Mouse (Mus musculus) liver, embryonic 12.5 days (tissue): ENCODE results near the gene Pla2g10. TPM values are rescaled to one million over a fixed set of nuclear protein-coding genes. Genes with fewer than 3 reads are reported as not detected.
"Not testable (repeated sequence)": the region's sequence is repeated elsewhere in the genome, so short reads cannot be mapped to it uniquely, and the experiment has no call there.

ENCODE experiments used
- ATAC-seq: fragments of 200-750 bp; cut with Nextera tagmentation; 2 replicates; pipeline ENCODE4 v1.8.0; 2017; ENCODE audit warnings: moderate number of reproducible peaks, mild to moderate bottlenecking, moderate library complexity
- H3K27ac ChIP-seq: fragments of 300-500 bp; sonication (generic); 2 replicates; pipeline ENCODE4 v1.5.1; 2016; ENCODE audit warnings: mild to moderate bottlenecking
- H3K27me3 ChIP-seq: fragments of 300-500 bp; sonication (generic); replicated peaks from 2 replicates; pipeline ENCODE4 v1.6.1; 2016; ENCODE audit warnings: mild to moderate bottlenecking, moderate library complexity
- H3K36me3 ChIP-seq: fragments of 300-500 bp; sonication (generic); 2 replicates; pipeline ENCODE4 v1.6.1; 2016; ENCODE audit warnings: mild to moderate bottlenecking, moderate library complexity
- H3K4me1 ChIP-seq: fragments of 300-500 bp; sonication (generic); 2 replicates; pipeline ENCODE4 v1.6.1; 2016
- H3K4me2 ChIP-seq: fragments of 300-500 bp; sonication (generic); 2 replicates; pipeline ENCODE4 v1.6.1; 2016; ENCODE audit warnings: mild to moderate bottlenecking, moderate library complexity
- H3K4me3 ChIP-seq: fragments of 300-500 bp; sonication (generic); 2 replicates; pipeline ENCODE4 v1.5.1; 2016; ENCODE audit warnings: mild to moderate bottlenecking, moderate library complexity
- H3K9ac ChIP-seq: fragments of 300-500 bp; sonication (generic); 2 replicates; pipeline ENCODE4 v1.6.1; 2016; ENCODE audit warnings: mild to moderate bottlenecking, moderate library complexity
- H3K9me3 ChIP-seq: fragments of 300-500 bp; sonication (generic); replicated peaks from 2 replicates; pipeline ENCODE4 v1.6.1; 2016; ENCODE audit warnings: mild to moderate bottlenecking, moderate library complexity
- WGBS: fragments of 180-500 bp; shearing (Covaris S2); methylation state at CpG from one replicate; pipeline ENCODE4 v1.1.7; 2016; ENCODE audit not compliant: insufficient replicate concordance; 5-methylcytosine and 5-hydroxymethylcytosine counted together
- polyA plus RNA-seq: library from polyadenylated mRNA; unstranded; fragments of >200 nt; fragmentation: Nextera tagmentation; extraction: Ambion mirVana; gene quantifications from 2 replicates; pipeline ENCODE4 v1.2.1, GENCODE M21; 2016

The Pla2g10 gene
- polyA plus RNA-seq, 1 experiment from 2014 or later: 0.36 TPM

GRCm38 (mm10) chr16:13749981-13750380, 19.2 kb upstream of the Pla2g10 start:
- H3K4me1 ChIP-seq: peaks cover 7% of the 10 kb centered on the region
- H3K36me3 ChIP-seq: no peaks in the 10 kb centered on the region
- H3K4me3 ChIP-seq: no peak overlapping the region
- no peaks in the 10 kb centered on the region for H3K9me3 ChIP-seq
- no peak for ATAC-seq
- 40% methylated on average over 3 of the region's 3 CpGs for WGBS
- H3K4me2 ChIP-seq: no peak overlapping the region
- no peak overlapping the region for H3K27ac ChIP-seq
- H3K9ac ChIP-seq: no peak overlapping the region
- peaks cover 16% of the 10 kb centered on the region for H3K27me3 ChIP-seq

GRCm38 (mm10) chr16:13749306-13749705, 18.5 kb upstream of the Pla2g10 start:
- no peaks in the 10 kb centered on the region for H3K36me3 ChIP-seq
- H3K27me3 ChIP-seq: peaks cover 13% of the 10 kb centered on the region; the same call in 1 of the 2 replicates
- peaks cover 3% of the 10 kb centered on the region; the same call in 1 of the 2 replicates for H3K4me1 ChIP-seq
- 43% methylated on average over 5 of the region's 5 CpGs for WGBS
- H3K9ac ChIP-seq: no peak overlapping the region
- H3K4me2 ChIP-seq: no peak overlapping the region
- no peak overlapping the region for H3K4me3 ChIP-seq
- no peak for ATAC-seq
- H3K9me3 ChIP-seq: no peaks in the 10 kb centered on the region
- no peak overlapping the region for H3K27ac ChIP-seq

- H3K4me2 ChIP-seq, H3K4me3 ChIP-seq, H3K27ac ChIP-seq, H3K4me1 ChIP-seq, ATAC-seq, H3K9me3 ChIP-seq, H3K36me3 ChIP-seq, H3K9ac ChIP-seq: not testable (repeated sequence)
- peaks cover 13% of the 10 kb centered on the region; the same call in 1 of the 2 replicates for H3K27me3 ChIP-seq
- 29% methylated on average over 10 of the region's 10 CpGs for WGBS
Measured at GRCm38 (mm10) chr16:13748813-13749212, 18.0 kb upstream of the Pla2g10 start.

GRCm38 (mm10) chr16:13748124-13748523, 17.3 kb upstream of the Pla2g10 start:
- WGBS: 52% methylated on average over 3 of the region's 3 CpGs
- Histone ChIP-seq H3K9me3 (no peaks in the 10 kb centered on the region), H3K4me1 (no peaks in the 10 kb centered on the region), H3K27ac (no peak overlapping the region), H3K27me3 (peaks cover 13% of the 10 kb centered on the region; the same call in 1 of the 2 replicates), H3K4me2 (no peak overlapping the region), H3K4me3 (no peak overlapping the region), H3K9ac (no peak overlapping the region), H3K36me3 (no peaks in the 10 kb centered on the region)
- no peak for ATAC-seq

GRCm38 (mm10) chr16:13747708-13748107, 16.9 kb upstream of the Pla2g10 start:
- no peak overlapping the region for H3K4me3 ChIP-seq
- no peak for ATAC-seq
- 81% methylated on average over 8 of the region's 8 CpGs for WGBS

GRCm38 (mm10) chr16:13740844-13741243, 10.1 kb upstream of the Pla2g10 start:
- Histone ChIP-seq H3K4me2 (no peak overlapping the region), H3K4me3 (no peak overlapping the region), H3K4me1 (no peaks in the 10 kb centered on the region), H3K36me3 (no peaks in the 10 kb centered on the region), H3K9me3 (no peaks in the 10 kb centered on the region), H3K27me3 (0 out of 2 replicates have a peak, but pooled peaks cover 3% of the 10 kb centered on the region), H3K27ac (no peak overlapping the region), H3K9ac (no peak overlapping the region)
- peak; percentile 62 for ATAC-seq
- WGBS: 41% methylated on average over 2 of the region's 2 CpGs

More at GRCm38 (mm10) chr16:13747708-13748107, 16.9 kb upstream of the Pla2g10 start:
- no peak overlapping the region for H3K27ac ChIP-seq
- H3K9ac ChIP-seq: no peak overlapping the region
- H3K27me3 ChIP-seq: peaks cover 13% of the 10 kb centered on the region; the same call in 1 of the 2 replicates
- no peak overlapping the region for H3K4me2 ChIP-seq
- H3K36me3 ChIP-seq: no peaks in the 10 kb centered on the region
- H3K4me1 ChIP-seq: no peaks in the 10 kb centered on the region
- no peaks in the 10 kb centered on the region for H3K9me3 ChIP-seq

GRCm38 (mm10) chr16:13739044-13739443, 8.3 kb upstream of the Pla2g10 start:
- not testable (repeated sequence) for H3K4me1 ChIP-seq, H3K27ac ChIP-seq, H3K36me3 ChIP-seq, H3K9me3 ChIP-seq, H3K9ac ChIP-seq, H3K27me3 ChIP-seq, ATAC-seq, H3K4me2 ChIP-seq, H3K4me3 ChIP-seq
- 45% methylated on average over 4 of the region's 4 CpGs for WGBS

GRCm38 (mm10) chr16:13735977-13736376, 5.2 kb upstream of the Pla2g10 start:
- 74% methylated on average over 8 of the region's 8 CpGs for WGBS
- no peak overlapping the region for H3K4me3 ChIP-seq
- H3K27me3 ChIP-seq: 0 out of 2 replicates have a peak, but pooled peaks cover 3% of the 10 kb centered on the region
- H3K27ac ChIP-seq: no peak overlapping the region
- no peaks in the 10 kb centered on the region for H3K36me3 ChIP-seq
- no peak overlapping the region for H3K4me2 ChIP-seq
- no peaks in the 10 kb centered on the region for H3K9me3 ChIP-seq
- H3K9ac ChIP-seq: no peak overlapping the region
- peaks cover 1% of the 10 kb centered on the region for H3K4me1 ChIP-seq
- ATAC-seq: no peak

GRCm38 (mm10) chr16:13733518-13734137, 2.8 kb upstream of the Pla2g10 start:
- peaks cover 10% of the 10 kb centered on the region for H3K27me3 ChIP-seq
- 18% methylated on average over 9 of the region's 9 CpGs for WGBS

GRCm38 (mm10) chr16:13732786-13733185, 2.0 kb upstream of the Pla2g10 start:
- WGBS: 49% methylated on average over 3 of the region's 3 CpGs
- H3K4me2 ChIP-seq: no peak overlapping the region
- peaks cover 10% of the 10 kb centered on the region for H3K4me1 ChIP-seq
- H3K9me3 ChIP-seq: no peaks in the 10 kb centered on the region
- no peaks in the 10 kb centered on the region for H3K36me3 ChIP-seq
- no peak overlapping the region for H3K27ac ChIP-seq
- no peak overlapping the region for H3K9ac ChIP-seq
- H3K4me3 ChIP-seq: no peak overlapping the region
- ATAC-seq: no peak
- peaks cover 10% of the 10 kb centered on the region for H3K27me3 ChIP-seq

More at GRCm38 (mm10) chr16:13733518-13734137, 2.8 kb upstream of the Pla2g10 start:
- H3K9me3 ChIP-seq: no peaks in the 10 kb centered on the region
- H3K4me1 ChIP-seq: peaks cover 10% of the 10 kb centered on the region
- H3K4me3 ChIP-seq: no peak overlapping the region
- ATAC-seq: no peak
- no peak overlapping the region for H3K27ac ChIP-seq
- no peak overlapping the region for H3K4me2 ChIP-seq
- no peak overlapping the region for H3K9ac ChIP-seq
- no peaks in the 10 kb centered on the region for H3K36me3 ChIP-seq

- Histone ChIP-seq H3K27ac (no peak overlapping the region), H3K27me3 (peaks cover 6% of the 10 kb centered on the region), H3K9me3 (no peaks in the 10 kb centered on the region), H3K9ac (no peak overlapping the region), H3K4me2 (no peak overlapping the region), H3K4me3 (no peak overlapping the region), H3K36me3 (no peaks in the 10 kb centered on the region), H3K4me1 (peaks cover 10% of the 10 kb centered on the region)
- ATAC-seq: no peak
- 63% methylated on average over 4 of the region's 4 CpGs for WGBS
Measured at GRCm38 (mm10) chr16:13729428-13729827, 1.4 kb downstream of the Pla2g10 start.

- H3K27me3 ChIP-seq: peaks cover 6% of the 10 kb centered on the region
- no peaks in the 10 kb centered on the region for H3K36me3 ChIP-seq
- no peak overlapping the region for H3K9ac ChIP-seq
- H3K4me1 ChIP-seq: peaks cover 10% of the 10 kb centered on the region
- H3K4me2 ChIP-seq: no peak overlapping the region
- no peak overlapping the region for H3K27ac ChIP-seq
- no peaks in the 10 kb centered on the region for H3K9me3 ChIP-seq
- ATAC-seq: no peak
- WGBS: 70% methylated on average over 5 of the region's 5 CpGs
- no peak overlapping the region for H3K4me3 ChIP-seq
Measured at GRCm38 (mm10) chr16:13727811-13728335, 2.9 kb downstream of the Pla2g10 start.
